Mouse (Mus musculus) hematopoietic multipotent progenitor cell, adult 10-12 weeks (in vitro differentiated cells): Measurements from ENCODE around the gene Aatk. TPM values are rescaled to one million over a fixed set of nuclear protein-coding genes. Genes with fewer than 3 reads are reported as not detected.

Experiments
- polyA plus RNA-seq: library from polyadenylated mRNA; stranded (reverse); fragments of >175 nt; gene quantifications from 2 replicates; pipeline ENCODE4 v1.2.3, GENCODE M21; 2012; ENCODE audit warnings: low replicate concordance

Gene Aatk
- 10.0 and 20.8 TPM in 2 replicates for polyA plus RNA-seq

GRCm38 (mm10) chr11:120046553-120047191, at the start of gene Aatk:
Gene Aatk, minus strand, starts transcription at chr11:120047167.

GRCm38 (mm10) chr11:120086702-120087152, 39.8 kb upstream of the Aatk start, which contains the start of gene Cep131:
Gene Cep131, minus strand, starts transcription at chr11:120086827.

Other genes with a start within 250 kb of the Aatk start
- gene Chmp6, start 133.7 kb downstream of the Aatk start, polyA plus RNA-seq = 40.9 and 41.3 TPM in 2 replicates
- 32.7 and 57.7 TPM in 2 replicates for gene Baiap2, start 104.4 kb downstream of the Aatk start, polyA plus RNA-seq
- gene Cep131, start 39.7 kb upstream of the Aatk start, polyA plus RNA-seq = 13.3 and 21.7 TPM in 2 replicates
- 39.8 and 60.2 TPM in 2 replicates for gene Tepsin, start 51.6 kb upstream of the Aatk start, polyA plus RNA-seq
- gene Ndufaf8, start 51.8 kb upstream of the Aatk start, polyA plus RNA-seq = 76.7 and 114 TPM in 2 replicates
- gene Slc38a10, start 104.2 kb upstream of the Aatk start, polyA plus RNA-seq = 87.0 and 199 TPM in 2 replicates
- 3.3 and 4.0 TPM in 2 replicates for gene Bahcc1, start 185.8 kb upstream of the Aatk start, polyA plus RNA-seq